Mouse (Mus musculus): ENCODE measurements around the gene Fam213a. TPM values are rescaled to one million over a fixed set of nuclear protein-coding genes. Genes with fewer than 3 reads are reported as not detected.

The Fam213a gene
- total and polyA plus RNA-seq, 2 experiments from 2014 or later, result 9.4 to 25.7 TPM

DNA sequence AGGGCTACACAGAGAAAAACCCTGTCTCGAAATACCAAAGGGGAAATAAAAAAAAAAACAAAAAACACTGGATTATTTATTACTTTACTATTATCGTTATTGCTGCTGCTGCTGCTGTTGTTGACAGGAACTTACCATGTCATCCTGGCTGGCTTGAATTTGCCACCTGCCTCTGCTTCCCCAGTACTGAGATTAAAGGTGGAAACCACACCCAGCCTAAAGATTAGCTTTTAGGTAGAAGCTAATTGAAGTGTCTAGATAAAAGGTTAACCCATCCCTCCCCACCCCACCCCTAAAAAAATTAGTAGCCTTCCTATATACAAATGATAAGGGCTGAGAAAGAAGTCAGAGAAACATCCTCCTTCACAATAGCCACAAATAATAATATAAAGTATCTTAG is 69.8 kb downstream of the Fam213a start:
- TF ChIP-seq EP300 (IDR thresholded peaks at IDR 0.05; ENCODE audit: low read depth) (no peak), CTCF (IDR thresholded peaks at IDR 0.05; ENCODE audit: low read depth) (no peak)
- Histone ChIP-seq H3K27ac (ENCODE audit: low read depth) (no peak overlapping the region), H3K4me3 (ENCODE audit: low read depth, low read length) (no peak overlapping the region), H3K36me3 (replicated peaks; ENCODE audit: control insufficient read depth, insufficient read depth, low read length) (no peaks in the 10 kb centered on the region; the same call in 1 of the 2 replicates), H3K27me3 (ENCODE audit: control insufficient read depth, insufficient read depth, low read length) (no peaks in the 10 kb centered on the region), H3K9me3 (replicated peaks; ENCODE audit: control insufficient read depth, low read length) (no peaks in the 10 kb centered on the region), H3K9ac (replicated peaks; ENCODE audit: low read depth, low read length) (no peak overlapping the region), H3K4me2 (ENCODE audit: low read depth, low read length) (no peak overlapping the region), H3K4me1 (ENCODE audit: control insufficient read depth, insufficient read depth) (peaks cover 15% of the 10 kb centered on the region; the same call in 1 of the 2 replicates)
- DNase-seq (ENCODE audit: low spot score) (no peak), ATAC-seq (ENCODE audit: insufficient read depth, low read depth) (no peak)
- WGBS, result 77% methylated on average over 2 of the region's 2 CpGs

Other genes starting within 250 kb of the Fam213a start
- 0.46 and 1.0 TPM in 2 replicates for gene Sh2d4b, start 120.5 kb downstream of the Fam213a start, total RNA-seq (2014; rRNA removed; ENCODE audit: low replicate concordance)
- gene Sh2d4b, start 120.5 kb downstream of the Fam213a start, polyA plus RNA-seq (2015; fragmentation: Nextera tagmentation; extraction: Ambion mirVana), result 0.20 and 0.21 TPM in 2 replicates
- 15.6 and 30.2 TPM in 2 replicates for gene Tspan14, start 47.0 kb downstream of the Fam213a start, total RNA-seq (2014; rRNA removed; ENCODE audit: low replicate concordance)
- 21.6 and 23.8 TPM in 2 replicates for gene Tspan14, start 47.0 kb downstream of the Fam213a start, polyA plus RNA-seq (2015; fragmentation: Nextera tagmentation; extraction: Ambion mirVana)
- gene Dydc2, start 55.4 kb upstream of the Fam213a start, total RNA-seq (2014; rRNA removed; ENCODE audit: low replicate concordance), result not detected in 2 replicates
- 0.29 TPM in 1 of 2 replicates, not detected in the other for gene Dydc2, start 55.4 kb upstream of the Fam213a start, polyA plus RNA-seq (2015; fragmentation: Nextera tagmentation; extraction: Ambion mirVana)
- not detected in 2 replicates for gene Dydc1, start 59.1 kb upstream of the Fam213a start, total RNA-seq (2014; rRNA removed; ENCODE audit: low replicate concordance)
- 0.12 TPM in 1 of 2 replicates, not detected in the other for gene Dydc1, start 59.1 kb upstream of the Fam213a start, polyA plus RNA-seq (2015; fragmentation: Nextera tagmentation; extraction: Ambion mirVana)
- 0.97 and 6.1 TPM in 2 replicates for gene Mat1a, start 91.2 kb upstream of the Fam213a start, total RNA-seq (2014; rRNA removed; ENCODE audit: low replicate concordance)
- gene Mat1a, start 91.2 kb upstream of the Fam213a start, polyA plus RNA-seq (2015; fragmentation: Nextera tagmentation; extraction: Ambion mirVana), result 0.10 and 0.19 TPM in 2 replicates
- 0.69 TPM in 1 of 2 replicates, not detected in the other for gene Sftpa1, start 118.0 kb upstream of the Fam213a start, total RNA-seq (2014; rRNA removed; ENCODE audit: low replicate concordance)
- gene Sftpa1, start 118.0 kb upstream of the Fam213a start, polyA plus RNA-seq (2015; fragmentation: Nextera tagmentation; extraction: Ambion mirVana), result 0.41 and 1.5 TPM in 2 replicates
- not detected in 2 replicates for gene Mbl1, start 137.7 kb upstream of the Fam213a start, total RNA-seq (2014; rRNA removed; ENCODE audit: low replicate concordance)
- gene Mbl1, start 137.7 kb upstream of the Fam213a start, polyA plus RNA-seq (2015; fragmentation: Nextera tagmentation; extraction: Ambion mirVana), result not detected in 2 replicates
- gene Sftpd, start 171.4 kb upstream of the Fam213a start, total RNA-seq (2014; rRNA removed; ENCODE audit: low replicate concordance), result not detected in 2 replicates
- 0.44 and 1.9 TPM in 2 replicates for gene Sftpd, start 171.4 kb upstream of the Fam213a start, polyA plus RNA-seq (2015; fragmentation: Nextera tagmentation; extraction: Ambion mirVana)